Mouse (Mus musculus): Measurements from ENCODE around the gene Itm2c. TPM values are rescaled to one million over a fixed set of nuclear protein-coding genes. Genes with fewer than 3 reads are reported as not detected.

Gene Itm2c
- polyA plus RNA-seq, 1 experiment from 2014 or later: 210 TPM

DNA sequence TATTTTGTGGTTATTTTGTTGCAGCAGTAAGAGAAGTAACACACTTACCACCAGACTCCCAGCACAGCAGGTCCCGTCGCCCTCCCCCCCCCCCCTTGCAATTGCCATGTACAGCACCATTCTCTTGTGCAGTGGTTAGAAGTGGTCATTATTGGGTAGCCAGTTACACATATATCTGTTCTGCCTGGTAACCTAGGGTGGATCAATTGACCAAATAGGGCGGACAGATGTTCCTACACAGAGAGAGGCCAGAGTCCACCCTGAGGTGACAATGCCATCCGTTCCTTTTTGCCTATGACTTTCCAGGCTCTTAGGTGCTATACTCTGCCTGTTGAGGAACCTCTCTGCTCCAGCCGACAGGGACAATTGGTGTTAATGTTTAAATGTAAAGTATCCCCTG lies 31.1 kb downstream of the Itm2c start:
- H3K27ac ChIP-seq (ENCODE audit: low read length): no peak overlapping the region
- no peaks in the 10 kb centered on the region for H3K36me3 ChIP-seq (ENCODE audit: control insufficient read depth, insufficient read depth, low read length)
- H3K9me3 ChIP-seq (ENCODE audit: control insufficient read depth, low read length): no peaks in the 10 kb centered on the region
- WGBS: 74% methylated on average over 5 of the region's 5 CpGs
- H3K4me1 ChIP-seq (replicated peaks; ENCODE audit: control insufficient read depth, insufficient read depth, low read length): peaks cover 6% of the 10 kb centered on the region
- ATAC-seq (ENCODE audit: low read depth): no peak
- H3K9ac ChIP-seq (ENCODE audit: low read length): no peak overlapping the region
- no peak overlapping the region for H3K4me3 ChIP-seq (ENCODE audit: low read length)
- no peak overlapping the region for H3K4me2 ChIP-seq (ENCODE audit: low read depth, low read length)
- no peaks in the 10 kb centered on the region for H3K27me3 ChIP-seq (ENCODE audit: control insufficient read depth, insufficient read depth, low read depth, low read length)

DNA sequence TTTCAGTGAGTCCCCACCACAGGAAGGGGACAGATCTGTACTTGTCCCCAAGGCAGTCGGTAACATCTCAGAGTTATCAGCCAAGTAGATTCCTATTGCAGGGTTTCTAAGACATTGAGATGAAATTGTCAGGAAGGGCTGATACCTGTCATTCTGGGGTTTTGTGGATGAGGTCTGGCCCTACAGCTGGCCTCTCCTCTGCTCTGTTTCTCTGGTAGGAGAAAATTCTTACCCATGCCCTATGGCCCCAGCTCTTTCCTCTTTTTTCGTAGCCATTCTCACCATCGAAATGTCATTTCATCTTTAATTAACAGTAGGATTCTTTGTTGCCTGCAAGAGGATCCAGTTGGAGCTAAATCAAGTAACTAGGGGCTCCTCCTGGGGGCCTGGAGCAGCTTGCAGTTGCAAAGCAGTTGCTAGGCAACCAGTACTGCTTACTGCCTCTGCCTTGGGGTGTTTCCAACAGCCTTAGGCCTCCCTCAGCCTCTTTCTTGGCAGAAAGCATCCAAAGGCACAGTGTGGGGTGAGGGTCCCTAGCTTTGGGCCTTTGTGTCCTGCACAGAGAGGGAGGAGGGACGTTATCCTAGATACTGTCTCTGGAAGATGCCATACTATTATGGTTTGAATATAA lies 34.1 kb downstream of the Itm2c start, which contains the start of gene 4933407L21Rik:
Gene 4933407L21Rik (plus strand): TSS at position 427 of the 631 bp plus-strand sequence.
- H3K27ac ChIP-seq (ENCODE audit: low read length): no peak within 1 kb of the TSS
- H3K36me3 ChIP-seq (ENCODE audit: control insufficient read depth, insufficient read depth, low read length): no peaks in the 10 kb centered on the region
- H3K4me1 ChIP-seq (replicated peaks; ENCODE audit: control insufficient read depth, insufficient read depth, low read length): peaks cover 5% of the 10 kb centered on the region
- H3K4me3 ChIP-seq (ENCODE audit: low read length): no peak within 1 kb of the TSS
- peak; percentile 56 for ATAC-seq (ENCODE audit: low read depth)
- H3K9ac ChIP-seq (ENCODE audit: low read length): no peak within 1 kb of the TSS
- H3K27me3 ChIP-seq (ENCODE audit: control insufficient read depth, insufficient read depth, low read depth, low read length): no peaks in the 10 kb centered on the region
- WGBS: 50% methylated on average over 4 of the region's 4 CpGs
- no peak within 1 kb of the TSS for H3K4me2 ChIP-seq (ENCODE audit: low read depth, low read length)
- H3K9me3 ChIP-seq (ENCODE audit: control insufficient read depth, low read length): no peaks in the 10 kb centered on the region

GRCm38 (mm10) chr1:85928688-85929065 lies 34.6 kb downstream of the Itm2c start:
- 76% methylated on average over 4 of the region's 4 CpGs for WGBS
- 0 out of 2 replicates have a peak, but pooled peaks have one; percentile 15 for ATAC-seq (ENCODE audit: low read depth)
- Histone ChIP-seq H3K4me2 (ENCODE audit: low read depth, low read length) (no peak overlapping the region), H3K9me3 (ENCODE audit: control insufficient read depth, low read length) (no peaks in the 10 kb centered on the region), H3K4me1 (replicated peaks; ENCODE audit: control insufficient read depth, insufficient read depth, low read length) (peaks cover 10% of the 10 kb centered on the region), H3K27me3 (ENCODE audit: control insufficient read depth, insufficient read depth, low read depth, low read length) (no peaks in the 10 kb centered on the region), H3K9ac (ENCODE audit: low read length) (no peak overlapping the region), H3K4me3 (ENCODE audit: low read length) (no peak overlapping the region), H3K36me3 (ENCODE audit: control insufficient read depth, insufficient read depth, low read length) (no peaks in the 10 kb centered on the region), H3K27ac (ENCODE audit: low read length) (no peak overlapping the region)

DNA sequence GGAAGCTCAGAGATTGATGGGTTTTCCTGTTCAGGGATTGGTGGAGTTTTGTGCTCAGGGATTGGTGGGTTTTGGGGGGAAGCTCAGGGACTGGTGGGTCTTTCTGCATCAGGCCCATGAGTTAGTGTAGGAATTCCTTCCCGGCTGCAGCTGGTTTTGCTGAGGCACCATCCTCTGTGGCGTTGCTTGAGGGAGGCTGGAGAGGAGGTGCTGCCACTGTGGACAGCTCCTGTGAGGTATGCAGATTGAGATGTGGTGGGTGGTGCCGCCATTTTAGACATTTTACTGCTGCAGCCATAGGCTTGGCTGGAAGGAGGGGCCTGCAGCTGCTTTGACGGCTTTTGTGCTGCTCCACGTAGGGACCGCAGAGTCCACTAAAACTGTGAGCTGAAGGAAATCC lies 35.3 kb downstream of the Itm2c start:
- Histone ChIP-seq H3K27ac (ENCODE audit: low read length) (no peak overlapping the region), H3K9ac (ENCODE audit: low read length) (no peak overlapping the region), H3K4me1 (replicated peaks; ENCODE audit: control insufficient read depth, insufficient read depth, low read length) (peaks cover 14% of the 10 kb centered on the region), H3K4me2 (ENCODE audit: low read depth, low read length) (no peak overlapping the region), H3K36me3 (ENCODE audit: control insufficient read depth, insufficient read depth, low read length) (no peaks in the 10 kb centered on the region), H3K9me3 (ENCODE audit: control insufficient read depth, low read length) (no peaks in the 10 kb centered on the region), H3K27me3 (ENCODE audit: control insufficient read depth, insufficient read depth, low read depth, low read length) (no peaks in the 10 kb centered on the region), H3K4me3 (ENCODE audit: low read length) (no peak overlapping the region)
- no peak for ATAC-seq (ENCODE audit: low read depth)
- 77% methylated on average over 6 of the region's 6 CpGs for WGBS

GRCm38 (mm10) chr1:85931170-85931569 lies 37.1 kb downstream of the Itm2c start:
- ATAC-seq (ENCODE audit: low read depth): no peak
- no peak overlapping the region for H3K27ac ChIP-seq (ENCODE audit: low read length)
- no peaks in the 10 kb centered on the region for H3K36me3 ChIP-seq (ENCODE audit: control insufficient read depth, insufficient read depth, low read length)
- H3K9me3 ChIP-seq (ENCODE audit: control insufficient read depth, low read length): no peaks in the 10 kb centered on the region
- H3K4me1 ChIP-seq (replicated peaks; ENCODE audit: control insufficient read depth, insufficient read depth, low read length): peaks cover 14% of the 10 kb centered on the region
- no peak overlapping the region for H3K4me3 ChIP-seq (ENCODE audit: low read length)
- no peak overlapping the region for H3K9ac ChIP-seq (ENCODE audit: low read length)
- H3K4me2 ChIP-seq (ENCODE audit: low read depth, low read length): no peak overlapping the region
- no peaks in the 10 kb centered on the region for H3K27me3 ChIP-seq (ENCODE audit: control insufficient read depth, insufficient read depth, low read depth, low read length)
- 78% methylated on average over 5 of the region's 5 CpGs for WGBS

DNA sequence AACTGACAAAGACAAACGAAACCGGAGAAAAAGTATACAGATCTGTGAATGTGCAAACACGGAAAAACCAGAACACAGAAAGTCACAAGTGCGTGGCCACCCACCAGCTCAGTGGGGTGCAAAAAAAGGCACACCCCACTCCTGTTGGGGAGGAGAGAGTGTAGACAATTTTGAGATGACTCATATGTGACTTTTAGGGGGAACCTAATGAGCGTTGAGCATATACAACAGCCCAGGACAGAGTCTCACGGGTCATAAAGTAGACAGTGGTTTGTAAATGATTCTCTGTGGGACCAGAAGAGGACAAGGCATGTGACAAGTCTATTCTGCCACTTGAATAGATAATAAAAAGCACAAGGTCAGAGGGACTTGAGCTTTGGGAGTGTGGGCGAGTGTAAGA lies 39.1 kb downstream of the Itm2c start:
- 4% methylated on average over 7 of the region's 7 CpGs for WGBS
- H3K9ac ChIP-seq (ENCODE audit: low read length): peak overlapping the region; percentile 31
- no peak overlapping the region for H3K4me3 ChIP-seq (ENCODE audit: low read length)
- peak; percentile 21; the same call in 1 of the 2 replicates for ATAC-seq (ENCODE audit: low read depth)
- H3K27ac ChIP-seq (ENCODE audit: low read length): peak overlapping the region; percentile 45
- H3K27me3 ChIP-seq (ENCODE audit: control insufficient read depth, insufficient read depth, low read depth, low read length): no peaks in the 10 kb centered on the region
- H3K4me2 ChIP-seq (ENCODE audit: low read depth, low read length): peak overlapping the region; percentile 37
- no peaks in the 10 kb centered on the region for H3K36me3 ChIP-seq (ENCODE audit: control insufficient read depth, insufficient read depth, low read length)
- H3K9me3 ChIP-seq (ENCODE audit: control insufficient read depth, low read length): no peaks in the 10 kb centered on the region
- H3K4me1 ChIP-seq (replicated peaks; ENCODE audit: control insufficient read depth, insufficient read depth, low read length): peaks cover 13% of the 10 kb centered on the region

DNA sequence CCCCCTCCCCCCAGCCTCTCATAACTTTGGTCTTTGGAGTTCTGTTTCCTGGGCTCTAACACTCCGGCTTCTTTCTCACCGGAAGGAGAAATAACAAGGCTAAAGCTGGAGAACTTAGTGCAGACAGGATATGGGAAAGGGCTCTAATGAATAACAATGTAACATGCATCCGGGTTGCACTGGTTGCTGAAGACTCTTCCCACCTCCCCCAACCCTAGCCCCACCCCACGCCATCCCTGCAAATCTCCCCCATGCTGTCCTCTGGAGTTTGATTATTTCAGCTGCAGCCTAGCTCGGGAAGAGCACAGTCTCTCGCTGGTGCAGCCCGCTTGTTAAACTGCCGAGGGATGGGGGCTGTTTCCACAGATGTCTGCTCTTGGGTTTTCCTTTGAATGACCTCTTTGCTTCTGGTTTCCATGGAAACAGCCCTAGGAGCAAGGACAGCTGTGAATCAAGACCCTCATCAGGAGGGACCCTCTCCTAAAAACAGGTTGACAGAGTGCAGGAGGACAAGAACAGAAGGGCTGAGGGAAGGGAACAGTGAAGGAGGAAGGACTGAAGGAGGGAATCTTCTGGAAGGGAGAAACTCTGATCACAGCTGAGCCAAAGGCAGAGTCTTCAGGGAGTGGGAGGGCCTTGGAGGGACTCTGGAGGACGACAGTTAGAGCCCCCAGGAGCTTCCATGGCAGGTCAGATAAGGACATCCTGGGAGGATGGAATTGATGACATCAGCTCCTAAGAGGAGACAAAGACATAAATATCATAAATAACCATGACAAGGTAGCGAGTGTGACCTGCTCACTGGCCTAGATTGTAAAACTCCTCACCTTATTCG lies 39.8 kb downstream of the Itm2c start:
- Histone ChIP-seq H3K9me3 (ENCODE audit: control insufficient read depth, low read length) (no peaks in the 10 kb centered on the region), H3K4me3 (ENCODE audit: low read length) (no peak overlapping the region), H3K27ac (ENCODE audit: low read length) (peak overlapping the region; percentile 45), H3K36me3 (ENCODE audit: control insufficient read depth, insufficient read depth, low read length) (no peaks in the 10 kb centered on the region), H3K4me1 (replicated peaks; ENCODE audit: control insufficient read depth, insufficient read depth, low read length) (peaks cover 10% of the 10 kb centered on the region), H3K27me3 (ENCODE audit: control insufficient read depth, insufficient read depth, low read depth, low read length) (no peaks in the 10 kb centered on the region), H3K9ac (ENCODE audit: low read length) (peak overlapping the region; percentile 31), H3K4me2 (ENCODE audit: low read depth, low read length) (peak overlapping the region; percentile 37)
- 16% methylated on average over 11 of the region's 11 CpGs for WGBS
- ATAC-seq (ENCODE audit: low read depth): peak; percentile 61

- WGBS: 31% methylated on average over 7 of the region's 7 CpGs
- no peak overlapping the region for H3K4me3 ChIP-seq (ENCODE audit: low read length)
- H3K27ac ChIP-seq (ENCODE audit: low read length): no peak overlapping the region
- no peaks in the 10 kb centered on the region for H3K36me3 ChIP-seq (ENCODE audit: control insufficient read depth, insufficient read depth, low read length)
- no peak overlapping the region for H3K9ac ChIP-seq (ENCODE audit: low read length)
- ATAC-seq (ENCODE audit: low read depth): no peak
- peaks cover 10% of the 10 kb centered on the region for H3K4me1 ChIP-seq (replicated peaks; ENCODE audit: control insufficient read depth, insufficient read depth, low read length)
- no peaks in the 10 kb centered on the region for H3K27me3 ChIP-seq (ENCODE audit: control insufficient read depth, insufficient read depth, low read depth, low read length)
- no peaks in the 10 kb centered on the region for H3K9me3 ChIP-seq (ENCODE audit: control insufficient read depth, low read length)
- no peak overlapping the region for H3K4me2 ChIP-seq (ENCODE audit: low read depth, low read length)
Observed at GRCm38 (mm10) chr1:85934560-85934959, 40.5 kb downstream of the Itm2c start.

DNA sequence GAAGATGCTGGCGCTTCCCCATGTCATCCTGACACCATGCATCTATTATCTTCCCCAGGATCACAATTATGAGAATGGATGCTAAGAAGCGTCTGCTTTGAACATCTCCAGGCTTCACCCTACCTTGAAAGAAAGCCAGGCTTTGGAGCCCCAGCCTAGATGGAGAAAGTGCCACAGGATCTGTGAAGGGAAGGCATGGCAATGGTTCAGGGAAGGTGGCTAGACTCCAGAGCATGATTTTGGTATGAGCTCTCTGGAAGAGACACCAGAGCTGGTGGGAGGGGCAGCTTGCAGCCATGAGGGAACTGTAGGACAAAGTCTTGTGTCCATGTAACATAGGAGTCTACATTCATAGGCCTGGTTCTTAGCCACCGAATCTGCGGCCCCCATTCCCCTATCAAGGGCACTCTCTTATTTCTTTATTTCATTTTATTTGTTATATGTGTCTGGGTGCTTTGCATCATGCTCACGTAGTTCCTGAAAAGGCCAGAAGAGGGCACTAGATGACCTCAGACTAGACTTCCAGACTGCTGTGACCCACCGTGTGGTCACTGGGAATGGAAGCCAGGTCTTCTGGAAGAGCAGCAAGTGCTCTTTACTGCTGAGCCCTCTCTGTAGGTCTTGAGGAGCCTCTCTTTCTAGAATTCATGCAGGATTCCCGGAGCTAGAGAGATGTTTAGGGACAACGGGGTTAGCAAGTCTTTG lies 41.2 kb downstream of the Itm2c start:
- ATAC-seq (ENCODE audit: low read depth): no peak
- 57% methylated on average over 8 of the region's 8 CpGs for WGBS
- H3K4me1 ChIP-seq (replicated peaks; ENCODE audit: control insufficient read depth, insufficient read depth, low read length): peaks cover 10% of the 10 kb centered on the region
- H3K9me3 ChIP-seq (ENCODE audit: control insufficient read depth, low read length): no peaks in the 10 kb centered on the region
- H3K27me3 ChIP-seq (ENCODE audit: control insufficient read depth, insufficient read depth, low read depth, low read length): no peaks in the 10 kb centered on the region
- no peak overlapping the region for H3K4me2 ChIP-seq (ENCODE audit: low read depth, low read length)
- H3K4me3 ChIP-seq (ENCODE audit: low read length): no peak overlapping the region
- H3K36me3 ChIP-seq (ENCODE audit: control insufficient read depth, insufficient read depth, low read length): no peaks in the 10 kb centered on the region
- no peak overlapping the region for H3K27ac ChIP-seq (ENCODE audit: low read length)
- no peak overlapping the region for H3K9ac ChIP-seq (ENCODE audit: low read length)

All from lung, embryonic 16.5 days (tissue).